Mouse (Mus musculus) testis, adult 2 months (tissue): ENCODE measurements around the gene Pycr1. TPM values are rescaled to one million over a fixed set of nuclear protein-coding genes. Genes with fewer than 3 reads are reported as not detected.

Experiments used
- H3K27ac ChIP-seq: fragments of 200-500 bp; 2 replicates; pipeline ENCODE4 v1.5.1; 2012; ENCODE audit warnings: low read depth, low read length; ENCODE audit not compliant: control insufficient read depth, insufficient read depth
- H3K27me3 ChIP-seq: fragments of 200-500 bp; 2 replicates; pipeline ENCODE4 v1.6.1; 2012; ENCODE audit warnings: mild to moderate bottlenecking, low read length, moderate library complexity; ENCODE audit not compliant: control insufficient read depth, insufficient read depth
- H3K36me3 ChIP-seq: fragments of 200-500 bp; 2 replicates; pipeline ENCODE4 v1.6.1; 2012; ENCODE audit warnings: mild to moderate bottlenecking, low read length; ENCODE audit not compliant: control insufficient read depth, insufficient read depth
- H3K4me1 ChIP-seq: fragments of 200-500 bp; 2 replicates; pipeline ENCODE4 v1.6.1; 2012; ENCODE audit warnings: low read length; ENCODE audit not compliant: control insufficient read depth, insufficient read depth
- H3K4me3 ChIP-seq: fragments of 200-500 bp; 2 replicates; pipeline ENCODE4 v1.5.1; 2012; ENCODE audit warnings: low read depth, mild to moderate bottlenecking, low read length, moderate library complexity, mixed read lengths; ENCODE audit not compliant: control insufficient read depth
- CTCF ChIP-seq: fragments of 200-500 bp; IDR thresholded peaks from 2 replicates; pipeline ENCODE4 v1.5.1; 2012; ENCODE audit warnings: low read depth, mild to moderate bottlenecking, inconsistent platforms, low read length, moderate library complexity; ENCODE audit not compliant: control insufficient read depth, insufficient read depth, insufficient replicate concordance
- POLR2A ChIP-seq: fragments of 200-500 bp; IDR thresholded peaks from 2 replicates; pipeline ENCODE4 v1.6.1; 2012; ENCODE audit warnings: low read depth, mild to moderate bottlenecking, inconsistent platforms, low read length, moderate library complexity; ENCODE audit not compliant: control insufficient read depth
- polyA plus RNA-seq: library from polyadenylated mRNA; depleted of rRNA; stranded (reverse); fragments of >200 nt; gene quantifications from 2 replicates; pipeline ENCODE4 v1.2.3, GENCODE M21; 2012

Gene Pycr1
- polyA plus RNA-seq, 1 experiment = 0.98 TPM

DNA sequence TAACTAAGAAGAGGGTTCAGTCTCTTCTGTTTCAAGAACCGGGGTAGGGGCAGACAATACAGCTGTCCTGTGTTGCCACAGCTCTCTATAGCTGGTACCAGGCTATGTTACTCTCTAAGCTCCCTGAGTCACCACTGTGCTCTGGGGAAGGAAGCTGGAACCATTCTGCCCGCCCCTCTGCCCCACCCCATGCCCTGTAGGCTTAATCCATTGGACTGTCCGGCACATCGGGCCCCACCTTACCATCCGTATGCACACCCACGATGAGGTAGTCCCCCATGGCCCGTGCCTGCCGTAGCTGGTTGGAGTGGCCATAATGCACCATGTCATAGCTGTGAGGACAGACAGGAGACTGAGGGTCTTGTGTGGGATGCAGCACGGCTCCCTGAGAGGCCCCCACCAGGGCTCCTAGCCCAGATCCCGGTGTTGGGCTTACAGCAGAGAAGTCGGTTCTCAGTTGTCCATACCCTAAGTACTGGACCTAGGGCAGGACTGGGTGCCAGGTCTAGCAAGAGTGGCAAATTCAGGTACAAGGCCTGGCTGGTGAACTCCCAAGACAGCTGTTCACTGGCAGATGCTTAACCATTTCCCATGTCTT lies 27.9 kb downstream of the Pycr1 start:
- Histone ChIP-seq H3K27ac (no peak overlapping the region), H3K4me3 (no peak overlapping the region), H3K36me3 (no peaks in the 10 kb centered on the region; the same call in 1 of the 2 replicates), H3K27me3 (no peaks in the 10 kb centered on the region), H3K4me1 (peaks cover 15% of the 10 kb centered on the region)
- TF ChIP-seq CTCF (no peak), POLR2A (no peak)

GRCm38 (mm10) chr11:120615167-120615566 lies 28.4 kb downstream of the Pycr1 start:
- TF ChIP-seq POLR2A (no peak), CTCF (no peak)
- no peaks in the 10 kb centered on the region for H3K27me3 ChIP-seq
- no peak overlapping the region for H3K27ac ChIP-seq
- no peaks in the 10 kb centered on the region; the same call in 1 of the 2 replicates for H3K36me3 ChIP-seq
- H3K4me3 ChIP-seq = no peak overlapping the region
- H3K4me1 ChIP-seq = peaks cover 15% of the 10 kb centered on the region

DNA sequence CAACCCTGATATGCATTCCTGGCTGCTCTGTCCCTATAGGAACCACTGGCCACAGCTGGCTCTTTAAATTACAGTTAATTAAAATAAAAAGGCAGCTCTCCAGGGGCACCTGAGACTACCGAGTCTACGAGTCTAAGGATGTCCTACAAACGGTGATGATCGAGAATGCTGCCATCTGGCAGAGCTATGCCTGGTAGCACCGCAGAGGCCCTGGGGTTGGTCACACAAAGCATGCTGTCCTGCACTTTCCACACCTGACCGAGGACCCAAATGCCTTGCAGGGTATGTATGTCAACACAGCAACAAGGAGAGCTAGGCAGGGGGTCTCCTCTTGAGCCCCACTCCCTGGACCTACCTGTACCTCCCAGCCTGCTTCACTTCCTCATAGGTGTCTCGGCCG lies 29.6 kb downstream of the Pycr1 start:
- peaks cover 19% of the 10 kb centered on the region for H3K4me1 ChIP-seq
- H3K27ac ChIP-seq = no peak overlapping the region
- H3K36me3 ChIP-seq = no peaks in the 10 kb centered on the region; the same call in 1 of the 2 replicates
- no peak for TF ChIP-seq POLR2A
- no peak for TF ChIP-seq CTCF
- H3K4me3 ChIP-seq = no peak overlapping the region
- H3K27me3 ChIP-seq = no peaks in the 10 kb centered on the region

DNA sequence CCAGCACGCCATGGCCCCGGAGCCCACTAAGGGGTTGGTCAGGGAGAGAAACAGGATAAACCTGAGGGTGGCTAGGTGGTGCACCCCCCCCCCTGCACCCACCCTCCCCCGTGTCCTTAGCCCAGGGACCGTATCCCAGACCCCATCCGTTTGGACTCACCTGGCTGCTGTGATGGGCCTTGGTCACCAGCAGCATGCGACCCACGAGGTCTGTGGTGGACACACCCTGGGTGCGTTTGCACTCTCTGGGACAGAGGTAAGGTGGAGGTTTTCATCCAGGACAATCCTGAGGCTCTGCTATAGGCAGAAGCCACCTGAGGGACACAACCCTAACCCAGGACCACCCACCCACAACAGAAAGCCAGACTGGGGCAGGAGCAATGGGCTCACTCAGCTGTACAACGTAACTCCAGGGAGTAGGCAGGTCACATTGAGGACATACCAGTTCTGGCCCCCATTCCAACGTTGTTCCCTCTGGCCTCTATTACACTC lies 30.0 kb downstream of the Pycr1 start:
- H3K27me3 ChIP-seq = no peaks in the 10 kb centered on the region
- no peak overlapping the region for H3K4me3 ChIP-seq
- TF ChIP-seq CTCF (no peak), POLR2A (no peak)
- H3K4me1 ChIP-seq = peaks cover 21% of the 10 kb centered on the region
- H3K36me3 ChIP-seq = no peaks in the 10 kb centered on the region; the same call in 1 of the 2 replicates
- H3K27ac ChIP-seq = no peak overlapping the region

DNA sequence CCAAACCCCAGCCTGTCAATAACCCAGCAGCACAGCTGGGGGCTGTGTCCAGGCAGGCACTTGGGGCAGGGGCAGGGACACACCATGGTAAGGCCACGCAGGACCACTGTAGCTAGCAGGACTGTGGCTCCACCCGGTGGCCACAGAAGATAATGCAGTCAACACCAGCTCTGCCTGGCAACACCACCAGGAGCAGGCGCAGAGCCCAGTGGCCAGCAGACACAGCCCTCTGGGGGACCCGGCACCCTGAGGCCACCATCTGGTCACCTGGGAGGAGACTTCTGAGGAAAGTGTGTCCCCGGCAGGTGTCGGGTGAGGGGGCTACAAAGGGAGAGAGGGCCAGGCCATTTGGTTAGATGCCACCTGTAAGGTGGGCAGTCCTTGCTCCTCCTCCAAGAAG lies 30.8 kb downstream of the Pycr1 start:
- TF ChIP-seq CTCF (peak; percentile 86; the same call in 1 of the 2 replicates), POLR2A (no peak)
- Histone ChIP-seq H3K4me1 (peaks cover 19% of the 10 kb centered on the region), H3K27ac (no peak overlapping the region), H3K36me3 (no peaks in the 10 kb centered on the region; the same call in 1 of the 2 replicates), H3K27me3 (no peaks in the 10 kb centered on the region), H3K4me3 (no peak overlapping the region)

DNA sequence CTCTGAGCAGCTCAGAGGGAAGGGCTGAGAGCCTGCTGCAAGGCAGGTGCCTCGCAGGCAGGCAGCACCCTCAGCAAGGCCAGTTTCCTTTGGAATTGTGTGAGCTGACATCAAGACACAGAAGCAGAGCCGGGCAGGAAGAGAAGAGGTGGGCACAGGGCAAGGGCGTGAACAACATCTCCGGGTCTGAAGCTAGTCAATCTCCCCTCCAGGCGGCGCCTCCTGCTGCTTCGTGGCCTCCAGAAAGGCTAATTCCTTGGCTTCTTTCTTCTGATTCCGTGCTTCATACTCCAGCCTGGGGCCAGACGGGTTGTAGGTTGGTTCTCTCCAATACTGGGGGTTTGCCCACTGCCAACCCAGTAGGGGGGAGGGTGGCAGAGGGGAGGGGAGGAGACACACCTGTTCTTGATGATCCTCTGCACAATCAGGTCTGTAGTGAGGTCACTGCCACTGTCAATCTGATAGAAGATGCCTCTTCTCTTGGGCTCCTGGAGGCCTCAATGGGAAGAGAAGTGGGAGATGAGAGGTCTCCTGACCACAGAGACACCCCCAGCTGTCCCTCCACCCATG lies 33.0 kb downstream of the Pycr1 start:
- Histone ChIP-seq H3K36me3 (no peaks in the 10 kb centered on the region; the same call in 1 of the 2 replicates), H3K27ac (no peak overlapping the region), H3K4me3 (no peak overlapping the region), H3K4me1 (peaks cover 14% of the 10 kb centered on the region), H3K27me3 (no peaks in the 10 kb centered on the region)
- TF ChIP-seq POLR2A (no peak), CTCF (no peak)

GRCm38 (mm10) chr11:120609250-120609649 lies 34.3 kb downstream of the Pycr1 start:
- peaks cover 14% of the 10 kb centered on the region for H3K4me1 ChIP-seq
- no peaks in the 10 kb centered on the region for H3K27me3 ChIP-seq
- peak overlapping the region; percentile 71 for H3K4me3 ChIP-seq
- H3K27ac ChIP-seq = no peak overlapping the region
- no peaks in the 10 kb centered on the region; the same call in 1 of the 2 replicates for H3K36me3 ChIP-seq
- TF ChIP-seq CTCF = no peak
- 0 out of 2 replicates have a peak, but pooled peaks have one; percentile 0 for TF ChIP-seq POLR2A
